Mouse (Mus musculus) forebrain, embryonic 16.5 days (tissue): ENCODE results near the gene Pcca. TPM values are rescaled to one million over a fixed set of nuclear protein-coding genes. Genes with fewer than 3 reads are reported as not detected.

Experiments
- ATAC-seq: fragments of 200-750 bp; cut with Nextera tagmentation; 2 replicates; pipeline ENCODE4 v1.8.0; 2017; ENCODE audit warnings: mild to moderate bottlenecking, moderate library complexity
- H3K27ac ChIP-seq: fragments of 300-500 bp; sonication (generic); 2 replicates; pipeline ENCODE4 v1.5.1; 2014; ENCODE audit warnings: low read length, control low read depth
- H3K27me3 ChIP-seq: fragments of 300-500 bp; sonication (generic); replicated peaks from 2 replicates; pipeline ENCODE4 v1.6.1; 2014; ENCODE audit warnings: low read length; ENCODE audit not compliant: control insufficient read depth, insufficient read depth
- H3K36me3 ChIP-seq: fragments of 300-500 bp; sonication (generic); 2 replicates; pipeline ENCODE4 v1.6.1; 2014; ENCODE audit not compliant: control insufficient read depth, insufficient read depth
- H3K4me1 ChIP-seq: fragments of 300-500 bp; sonication (generic); replicated peaks from 2 replicates; pipeline ENCODE4 v1.6.1; 2014; ENCODE audit warnings: low read length; ENCODE audit not compliant: control insufficient read depth, insufficient read depth
- H3K4me2 ChIP-seq: fragments of 300-500 bp; sonication (generic); 2 replicates; pipeline ENCODE4 v1.6.1; 2014; ENCODE audit warnings: mild to moderate bottlenecking, low read length, control low read depth
- H3K4me3 ChIP-seq: fragments of 300-500 bp; sonication (generic); replicated peaks from 2 replicates; pipeline ENCODE4 v1.5.1; 2014; ENCODE audit warnings: mild to moderate bottlenecking, low read length, control low read depth
- H3K9ac ChIP-seq: fragments of 300-500 bp; sonication (generic); replicated peaks from 2 replicates; pipeline ENCODE4 v1.6.1; 2014; ENCODE audit warnings: low read depth, low read length, control low read depth
- H3K9me3 ChIP-seq: fragments of 300-500 bp; sonication (generic); 2 replicates; pipeline ENCODE4 v1.6.1; 2016; ENCODE audit warnings: low read length; ENCODE audit not compliant: control insufficient read depth
- WGBS: fragments of 180-500 bp; shearing (Covaris S2); extraction: QIAGEN DNeasy Blood & Tissue Kit; methylation state at CpG from one replicate; pipeline ENCODE4 v1.1.7; 2014; 5-methylcytosine and 5-hydroxymethylcytosine counted together
- polyA plus RNA-seq: library from polyadenylated mRNA; unstranded; fragments of >200 nt; fragmentation: Nextera tagmentation; extraction: Ambion mirVana; gene quantifications from 2 replicates; pipeline ENCODE4 v1.2.1, GENCODE M21; 2015

The Pcca gene
- polyA plus RNA-seq, 1 experiment from 2014 or later, result 22.8 TPM

DNA sequence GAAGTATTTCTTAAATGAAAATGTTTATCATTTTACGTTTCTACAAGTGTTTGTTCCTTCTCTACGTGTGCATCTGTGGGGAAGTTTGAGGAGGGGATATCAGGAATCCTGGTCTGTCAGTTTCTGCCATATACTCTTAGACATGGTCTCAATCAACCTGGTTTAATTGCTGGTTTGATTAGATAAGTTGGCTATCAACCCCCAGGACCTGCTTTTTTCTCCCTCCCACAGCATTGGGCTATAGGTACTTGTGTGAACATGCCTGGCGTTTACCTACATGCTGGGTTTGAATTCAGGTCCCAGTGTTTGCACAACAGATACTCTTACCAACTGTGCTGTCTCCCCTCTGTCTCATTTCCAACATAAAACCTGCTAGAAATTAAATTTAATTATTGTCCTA is 78.2 kb downstream of the Pcca start:
- Histone ChIP-seq H3K4me2 (no peak overlapping the region), H3K4me3 (no peak overlapping the region), H3K9me3 (no peaks in the 10 kb centered on the region), H3K27ac (no peak overlapping the region), H3K27me3 (no peaks in the 10 kb centered on the region), H3K36me3 (no peaks in the 10 kb centered on the region), H3K9ac (no peak overlapping the region), H3K4me1 (no peaks in the 10 kb centered on the region)
- no peak for ATAC-seq
- WGBS, result 93% methylated on average over 3 of the region's 3 CpGs

DNA sequence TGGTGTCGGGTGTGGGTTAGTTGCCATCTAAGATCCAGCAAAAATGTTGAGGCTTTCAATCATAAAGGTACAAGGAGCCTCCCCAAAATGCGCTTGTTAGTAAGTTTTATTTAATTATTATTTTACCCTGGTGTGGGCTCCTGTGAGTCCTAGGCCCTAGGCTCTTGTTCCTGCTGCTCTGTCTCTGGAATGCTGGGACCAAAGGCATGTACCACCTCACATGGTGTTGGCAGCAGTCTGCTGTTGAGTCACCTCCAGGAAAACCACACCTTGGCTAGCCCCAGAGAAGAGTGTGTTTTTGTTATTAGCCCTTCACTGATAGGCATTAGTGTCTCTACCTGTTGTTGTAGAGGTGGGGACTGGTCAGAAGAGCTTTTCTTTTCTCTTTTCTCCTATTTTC is 83.5 kb downstream of the Pcca start:
- 94% methylated on average over 2 of the region's 2 CpGs for WGBS
- Histone ChIP-seq H3K27ac (no peak overlapping the region), H3K4me2 (no peak overlapping the region), H3K4me3 (no peak overlapping the region), H3K36me3 (no peaks in the 10 kb centered on the region), H3K27me3 (no peaks in the 10 kb centered on the region), H3K9ac (no peak overlapping the region), H3K4me1 (no peaks in the 10 kb centered on the region), H3K9me3 (no peaks in the 10 kb centered on the region)
- ATAC-seq, result no peak

DNA sequence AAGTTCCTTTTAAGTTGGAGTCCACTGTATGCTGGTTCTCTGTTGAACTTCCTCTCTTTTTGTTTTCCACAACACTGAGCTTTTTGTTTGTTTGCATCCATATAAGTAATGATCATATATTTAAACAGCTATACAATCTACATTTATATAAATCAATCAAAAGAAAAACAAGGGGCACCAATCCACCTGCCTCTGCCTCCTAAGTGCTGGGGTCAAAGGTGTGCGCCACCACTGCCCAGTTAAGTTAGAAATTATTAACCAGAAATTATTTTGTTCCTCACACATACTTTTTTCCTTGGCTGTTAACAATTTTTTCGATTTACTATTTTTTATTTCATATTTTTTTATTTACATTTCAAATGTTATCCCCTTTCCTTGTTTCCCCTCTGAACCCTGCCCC is 99.3 kb downstream of the Pcca start:
- Histone ChIP-seq H3K36me3 (no peaks in the 10 kb centered on the region), H3K4me2 (no peak overlapping the region), H3K4me1 (peaks cover 6% of the 10 kb centered on the region), H3K4me3 (no peak overlapping the region), H3K9ac (no peak overlapping the region), H3K27ac (no peak overlapping the region), H3K9me3 (no peaks in the 10 kb centered on the region), H3K27me3 (no peaks in the 10 kb centered on the region)
- WGBS, result 90% methylated on average over 2 of the region's 2 CpGs
- no peak for ATAC-seq

DNA sequence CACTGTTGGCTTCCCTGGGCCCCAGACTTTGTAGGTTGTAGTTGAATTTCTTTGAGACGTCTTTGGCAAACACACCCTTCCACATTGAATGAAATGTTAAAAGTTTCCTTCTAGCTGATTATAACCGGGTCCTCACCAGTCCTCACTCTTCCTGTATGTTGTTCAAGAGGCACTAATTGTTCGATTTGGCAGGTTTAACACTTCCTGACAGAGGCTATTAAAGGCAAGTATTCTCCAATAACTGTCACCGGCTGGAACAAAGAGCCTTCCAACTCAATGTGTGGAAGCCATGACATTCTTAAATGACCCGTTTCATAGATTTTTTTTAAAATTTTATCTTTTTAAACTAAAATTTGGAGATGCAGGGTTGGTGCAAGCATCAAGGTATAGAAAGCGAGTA is 102.5 kb downstream of the Pcca start:
- H3K36me3 ChIP-seq, result no peaks in the 10 kb centered on the region
- no peak overlapping the region for H3K9ac ChIP-seq
- no peak for ATAC-seq
- no peaks in the 10 kb centered on the region for H3K27me3 ChIP-seq
- no peaks in the 10 kb centered on the region for H3K9me3 ChIP-seq
- H3K4me1 ChIP-seq, result peaks cover 6% of the 10 kb centered on the region
- WGBS, result 17% methylated on average over 6 of the region's 6 CpGs
- no peak overlapping the region for H3K27ac ChIP-seq
- H3K4me2 ChIP-seq, result no peak overlapping the region
- no peak overlapping the region for H3K4me3 ChIP-seq

DNA sequence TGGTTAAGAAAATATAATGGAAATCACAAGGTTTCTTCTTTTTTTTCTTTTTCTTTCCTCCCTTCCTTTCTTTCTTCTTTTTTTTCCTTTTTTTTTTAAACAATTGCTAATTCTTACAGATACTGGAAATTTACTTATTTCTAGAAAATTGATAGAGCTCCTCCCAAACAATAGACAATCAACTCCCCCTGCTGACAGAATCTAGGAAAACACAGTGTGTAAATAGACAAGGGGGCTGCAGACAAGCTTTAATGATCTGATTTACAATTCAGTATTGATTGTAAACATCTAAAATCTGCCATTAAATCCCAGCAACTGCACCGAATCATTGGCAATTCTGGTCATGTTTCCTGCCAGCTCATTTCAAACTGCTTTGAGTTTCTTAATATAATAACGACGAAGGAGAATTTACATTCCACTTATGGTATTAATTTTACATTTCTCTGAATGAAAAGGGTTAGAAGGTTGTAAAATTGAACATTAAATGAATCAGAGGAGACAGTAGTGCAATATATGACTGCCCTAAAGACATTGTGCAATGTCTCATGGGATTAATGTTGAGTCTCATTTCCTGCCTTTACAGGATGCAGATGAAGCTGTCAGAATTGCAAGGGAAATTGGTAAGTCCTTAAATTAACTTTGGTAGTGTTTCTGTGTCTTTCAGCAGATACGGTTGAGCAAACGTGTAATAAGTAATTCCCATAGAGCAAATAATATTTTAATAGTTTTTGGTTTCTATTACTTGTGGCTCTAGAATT is 103.9 kb downstream of the Pcca start:
- Histone ChIP-seq H3K4me1 (peaks cover 6% of the 10 kb centered on the region), H3K27me3 (no peaks in the 10 kb centered on the region), H3K4me2 (no peak overlapping the region), H3K27ac (no peak overlapping the region), H3K4me3 (no peak overlapping the region), H3K9me3 (no peaks in the 10 kb centered on the region), H3K36me3 (no peaks in the 10 kb centered on the region), H3K9ac (no peak overlapping the region)
- WGBS, result 38% methylated on average over 5 of the region's 5 CpGs
- no peak; the same call in 1 of the 2 replicates for ATAC-seq

DNA sequence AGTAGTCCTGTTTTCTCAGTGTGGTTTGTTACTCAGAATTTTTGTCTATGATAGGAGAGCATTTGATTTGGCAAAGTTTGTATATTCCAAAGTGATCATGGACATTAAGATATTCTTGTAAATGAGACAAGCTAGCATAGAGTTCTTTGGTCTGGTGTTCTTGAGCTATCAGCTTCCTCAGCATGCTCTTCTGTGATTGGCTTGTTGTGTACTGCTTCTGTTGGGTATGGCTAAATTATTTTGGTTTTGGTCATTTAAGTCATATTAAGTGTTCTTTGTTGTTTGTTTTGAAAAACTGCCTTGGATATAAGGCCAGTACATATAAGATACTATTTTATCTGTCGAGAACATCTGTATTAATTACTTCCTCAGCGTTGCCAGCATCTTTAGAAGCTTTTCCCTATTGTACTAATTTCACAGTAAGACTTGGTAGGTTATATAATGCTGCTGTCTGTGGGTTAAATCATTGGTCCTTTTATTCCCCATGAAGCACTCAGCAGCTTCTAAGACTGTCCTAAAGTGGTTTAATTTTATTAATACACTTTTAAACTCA is 105.1 kb downstream of the Pcca start:
- Histone ChIP-seq H3K4me3 (no peak overlapping the region), H3K4me1 (peaks cover 6% of the 10 kb centered on the region), H3K27me3 (no peaks in the 10 kb centered on the region), H3K4me2 (no peak overlapping the region), H3K9me3 (no peaks in the 10 kb centered on the region), H3K27ac (no peak overlapping the region), H3K9ac (no peak overlapping the region), H3K36me3 (no peaks in the 10 kb centered on the region)
- no peak for ATAC-seq
- 81% methylated on average over 2 of the region's 2 CpGs for WGBS

DNA sequence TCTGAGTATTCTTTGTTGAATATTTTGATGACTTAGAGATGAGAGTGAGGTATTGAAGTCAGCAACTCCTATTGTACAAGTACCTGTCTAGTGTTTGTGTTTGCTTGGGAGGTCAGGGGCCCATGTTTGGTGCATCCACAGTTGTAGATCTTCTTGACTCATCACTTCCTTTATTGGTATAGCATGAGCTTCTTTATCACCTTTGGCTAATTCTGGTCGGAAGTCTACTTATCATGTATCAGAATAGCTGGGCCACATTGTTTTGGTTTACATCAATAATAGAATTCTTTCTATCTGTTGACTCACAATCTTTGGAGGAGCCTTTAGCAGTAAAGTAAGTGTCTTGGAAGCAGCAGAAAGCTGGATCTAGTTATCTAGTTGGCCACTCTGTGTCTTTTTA is 108.3 kb downstream of the Pcca start:
- 94% methylated on average over 1 of the region's 1 CpGs for WGBS
- Histone ChIP-seq H3K36me3 (no peaks in the 10 kb centered on the region), H3K27me3 (no peaks in the 10 kb centered on the region), H3K9ac (no peak overlapping the region), H3K4me1 (no peaks in the 10 kb centered on the region), H3K4me3 (no peak overlapping the region), H3K9me3 (no peaks in the 10 kb centered on the region), H3K27ac (no peak overlapping the region), H3K4me2 (no peak overlapping the region)
- ATAC-seq, result no peak

DNA sequence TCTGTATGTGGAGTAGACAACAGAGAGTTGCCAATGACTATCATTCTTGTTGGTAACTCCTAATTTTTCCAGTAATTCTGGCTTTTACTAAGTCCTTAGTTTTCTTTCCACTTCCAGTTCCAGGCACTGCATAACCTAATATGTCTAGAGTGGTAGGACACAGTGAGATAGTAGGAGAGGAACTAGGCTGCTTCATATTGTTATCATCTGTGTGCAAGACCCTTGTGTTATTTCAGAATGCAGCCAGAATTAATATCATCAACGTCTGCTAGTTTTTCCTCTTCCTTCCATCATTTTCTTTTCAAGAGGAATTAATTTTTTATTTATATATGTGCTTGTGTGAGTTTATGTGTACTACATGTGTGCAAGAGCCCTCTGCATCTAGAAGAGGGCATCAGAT is 114.1 kb downstream of the Pcca start:
- Histone ChIP-seq H3K27ac (no peak overlapping the region), H3K4me3 (no peak overlapping the region), H3K36me3 (no peaks in the 10 kb centered on the region), H3K4me1 (no peaks in the 10 kb centered on the region), H3K4me2 (no peak overlapping the region), H3K9me3 (no peaks in the 10 kb centered on the region), H3K9ac (no peak overlapping the region), H3K27me3 (no peaks in the 10 kb centered on the region)
- 79% methylated on average over 1 of the region's 1 CpGs for whole genome bisulfite sequencing
- no peak for ATAC-seq

DNA sequence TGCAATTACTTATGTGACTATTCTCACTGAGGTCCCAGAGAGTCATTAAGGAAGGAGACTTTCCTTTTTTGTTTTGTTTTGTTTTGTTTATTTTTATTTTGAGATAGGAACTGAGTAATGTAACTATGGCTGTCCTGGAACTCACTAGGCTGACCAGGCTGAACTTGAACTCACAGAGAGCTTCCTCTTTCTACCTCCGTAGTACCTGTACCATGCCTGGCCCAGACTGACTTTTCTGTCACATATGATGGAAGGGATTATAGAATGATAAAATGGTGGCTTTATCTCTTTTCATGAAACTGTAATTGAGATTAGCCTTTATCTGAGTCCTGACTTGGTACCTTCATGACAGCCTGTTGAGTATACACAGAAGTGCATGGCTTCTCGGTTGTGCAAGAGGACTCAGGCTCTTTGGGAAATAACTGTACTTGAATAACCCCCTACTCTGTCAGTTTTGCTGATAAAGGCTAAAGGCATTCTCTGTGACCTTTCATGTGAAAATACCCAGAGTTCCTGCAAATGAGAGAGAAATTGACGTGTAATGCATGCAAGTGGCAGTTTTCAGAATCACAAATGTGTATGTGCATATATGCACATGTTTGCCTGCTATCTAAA is 115.3 kb downstream of the Pcca start:
- Histone ChIP-seq H3K4me1 (no peaks in the 10 kb centered on the region), H3K4me2 (no peak overlapping the region), H3K4me3 (no peak overlapping the region), H3K27me3 (no peaks in the 10 kb centered on the region), H3K9me3 (no peaks in the 10 kb centered on the region), H3K36me3 (no peaks in the 10 kb centered on the region), H3K9ac (no peak overlapping the region), H3K27ac (no peak overlapping the region)
- no peak for ATAC-seq
- 80% methylated on average over 3 of the region's 3 CpGs for WGBS
